Mouse (Mus musculus) bone marrow, adult 2 months (tissue): ENCODE measurements around the gene Fer.

ENCODE experiments used
- CTCF ChIP-seq: fragments of 200-500 bp; IDR thresholded peaks from 2 replicates; pipeline ENCODE4 v1.5.1; 2011; ENCODE audit warnings: low read length, control low read depth; ENCODE audit not compliant: control insufficient read depth, insufficient read depth
- POLR2A ChIP-seq: fragments of 200-500 bp; IDR thresholded peaks from 2 replicates; pipeline ENCODE4 v1.6.1; 2011; ENCODE audit warnings: low read depth, mild to moderate bottlenecking, control low read depth, low read length, borderline replicate concordance; ENCODE audit not compliant: control insufficient read depth

GRCm38 (mm10) chr17:63980167-63980566 is 117.3 kb downstream of the Fer start:
- no peak for TF ChIP-seq POLR2A
- TF ChIP-seq CTCF, result no peak
